Mouse (Mus musculus) monocyte, adult 2 months (primary cell): ENCODE measurements around the gene Rec114.

ENCODE experiments used
- DNase-seq, 2 experiments: peaks; one replicate each; pipeline ENCODE4 v3.0.0; 2022; ENCODE audit warnings: low spot score in 2 of 2, low read depth in 1 of 2

Gene Rec114

DNA sequence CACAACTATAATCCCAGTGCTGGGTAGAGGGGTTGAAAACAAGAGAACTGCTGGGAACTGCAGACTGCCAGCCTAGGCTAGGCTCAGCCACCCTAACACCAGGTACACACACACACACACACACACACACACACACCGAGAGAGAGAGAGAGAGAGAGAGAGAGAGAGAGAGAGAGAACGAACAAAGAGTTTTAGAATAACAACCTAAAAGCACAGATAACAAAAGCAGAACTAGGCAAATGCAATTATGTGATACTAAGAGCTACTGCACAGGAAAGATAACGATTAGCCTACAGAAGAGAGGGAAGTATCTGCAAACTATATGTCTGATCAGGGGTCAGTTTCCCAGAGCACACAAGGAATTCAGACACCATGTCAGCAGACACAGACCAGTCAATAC lies 24.8 kb downstream of the Rec114 start:
- DNase-seq = no peak

DNA sequence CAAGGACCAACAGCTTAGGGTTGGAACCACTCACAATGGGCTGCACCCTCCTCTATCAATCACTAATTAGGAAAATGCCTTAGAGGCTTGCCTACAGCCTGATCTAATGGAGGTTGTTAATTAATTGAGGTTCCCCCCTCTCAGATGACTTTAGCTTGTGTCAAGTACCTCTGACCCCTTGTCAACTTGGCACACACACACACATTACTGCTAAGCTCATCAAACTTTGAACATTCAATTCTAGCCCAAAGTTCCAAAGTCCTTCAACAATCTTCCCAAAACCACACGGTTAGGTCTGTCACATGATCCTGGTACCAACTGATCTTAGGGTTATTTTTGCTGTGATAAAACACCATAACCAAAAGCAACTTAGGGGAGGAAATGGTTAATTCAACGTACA lies 26.9 kb downstream of the Rec114 start:
- DNase-seq = no peak

DNA sequence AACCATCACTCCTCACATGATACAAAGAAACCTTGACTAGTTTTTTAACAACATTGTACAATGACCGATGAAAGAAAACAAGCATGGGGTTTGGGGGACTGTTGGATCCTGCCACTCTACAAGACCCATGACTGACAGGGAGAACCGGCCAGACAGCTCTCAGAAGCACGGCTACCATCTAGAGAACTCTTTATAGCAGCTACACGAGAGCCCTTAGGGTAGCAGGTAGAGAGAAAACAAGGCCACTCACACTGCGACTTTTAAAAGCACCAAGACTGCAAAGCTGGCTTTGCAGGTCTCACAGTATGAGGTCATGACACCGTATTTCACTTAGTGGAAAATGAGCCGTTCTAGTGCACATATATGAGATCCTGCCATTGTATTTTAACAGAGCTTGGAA lies 33.1 kb downstream of the Rec114 start:
- DNase-seq = no peak

GRCm38 (mm10) chr9:58709939-58710338 lies 33.8 kb downstream of the Rec114 start:
- peak in 1 of 2 experiments; percentile 13 for DNase-seq

DNA sequence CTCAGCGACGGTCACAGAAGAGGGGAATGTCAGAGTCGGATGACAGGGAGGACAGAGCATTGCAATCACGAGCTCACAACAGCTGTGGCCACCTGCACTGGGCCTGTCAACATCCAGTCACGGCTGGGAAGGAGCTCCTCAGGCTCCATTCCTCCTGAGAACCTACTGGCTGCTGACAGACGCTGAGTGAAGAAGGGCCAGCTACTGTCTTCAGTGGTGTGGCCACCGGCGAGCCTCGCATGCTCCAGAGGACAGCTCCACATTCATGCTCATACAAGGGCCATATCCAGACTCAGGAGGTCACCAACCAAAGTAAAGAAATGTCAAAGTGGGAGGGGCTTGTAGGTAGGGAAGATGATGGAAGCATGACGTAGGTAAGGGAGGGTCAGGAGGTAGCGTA lies 36.0 kb downstream of the Rec114 start:
- no peak for DNase-seq

- DNase-seq = no peak
These were observed 37.7 kb downstream of the Rec114 start for GRCm38 (mm10) chr9:58706024-58706423.

- DNase-seq = no peak
These were observed 40.0 kb downstream of the Rec114 start for GRCm38 (mm10) chr9:58703766-58704165.

DNA sequence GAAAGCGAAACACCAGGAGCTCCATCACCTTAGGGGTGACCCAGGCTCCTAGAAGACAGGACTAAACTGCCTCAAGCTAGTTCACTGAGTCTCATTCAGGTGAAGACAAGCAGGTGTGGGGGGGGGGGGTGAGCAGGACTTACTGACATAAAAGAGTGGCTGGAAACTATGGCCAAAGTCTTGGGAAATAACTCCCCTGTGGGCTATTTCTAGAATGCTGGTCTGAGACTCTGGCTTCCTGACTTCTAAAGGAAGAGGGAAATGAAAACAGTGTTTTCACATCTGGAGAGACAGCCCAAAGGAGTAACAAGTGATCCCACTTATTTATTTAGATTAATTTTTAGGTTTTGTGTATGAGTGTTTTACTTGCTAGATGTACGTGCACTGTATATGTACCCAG lies 42.0 kb downstream of the Rec114 start:
- DNase-seq = no peak

DNA sequence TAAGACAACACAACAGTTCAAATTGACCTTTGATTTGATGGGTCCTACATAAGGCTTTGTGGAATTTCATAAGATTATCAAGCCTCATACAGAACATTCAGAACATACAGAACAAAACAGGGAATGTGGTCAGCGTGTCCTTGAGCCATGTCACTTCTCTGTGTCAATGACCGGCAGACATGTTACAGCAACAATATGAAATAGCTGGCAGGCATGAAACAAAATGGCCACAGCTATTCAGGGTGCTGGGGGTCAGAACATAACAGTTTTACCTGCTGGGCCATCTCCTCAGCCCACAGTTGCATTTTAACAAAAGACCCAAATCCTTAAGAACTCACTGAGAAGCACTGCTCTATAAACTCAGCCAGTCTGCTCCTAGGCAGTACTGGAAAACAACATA lies 45.3 kb downstream of the Rec114 start:
- no peak for DNase-seq

DNA sequence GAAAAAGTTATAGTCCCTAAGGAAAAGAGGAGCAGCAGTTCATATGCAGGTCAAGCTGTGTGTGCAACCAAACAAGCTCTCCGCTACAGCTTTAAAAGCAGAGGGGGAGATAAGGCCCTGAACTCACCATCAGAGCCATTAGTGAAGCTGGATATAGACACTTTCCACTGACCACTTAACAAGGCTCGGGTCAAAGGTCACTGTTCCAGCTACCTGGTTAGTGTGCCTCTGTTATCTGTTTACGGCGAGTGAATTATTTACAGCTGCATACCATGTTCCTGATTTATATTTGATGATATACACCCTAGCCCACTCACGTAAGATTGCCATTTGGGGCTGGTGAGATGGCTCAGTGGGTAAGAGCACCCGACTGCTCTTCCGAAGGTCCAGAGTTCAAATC lies 52.3 kb downstream of the Rec114 start:
- DNase-seq = no peak

DNA sequence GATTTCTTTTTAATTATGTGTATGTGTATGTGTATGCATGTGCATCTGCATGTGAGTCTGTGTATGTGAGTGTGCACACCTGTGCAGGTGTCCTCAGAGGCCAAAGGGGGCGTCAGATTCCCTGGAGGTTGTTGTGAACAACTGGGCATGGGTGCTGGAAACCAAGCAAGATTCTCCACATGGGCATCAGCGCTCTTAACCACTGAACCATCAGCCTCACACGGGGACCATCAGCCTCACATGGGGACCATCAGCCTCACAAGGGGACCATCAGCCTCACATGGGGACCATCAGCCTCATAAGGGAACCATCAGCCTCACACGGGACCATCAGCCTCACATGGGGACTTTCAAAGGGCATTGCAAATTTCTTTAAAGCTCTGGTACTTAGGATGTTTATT lies 53.1 kb downstream of the Rec114 start:
- no peak for DNase-seq

DNA sequence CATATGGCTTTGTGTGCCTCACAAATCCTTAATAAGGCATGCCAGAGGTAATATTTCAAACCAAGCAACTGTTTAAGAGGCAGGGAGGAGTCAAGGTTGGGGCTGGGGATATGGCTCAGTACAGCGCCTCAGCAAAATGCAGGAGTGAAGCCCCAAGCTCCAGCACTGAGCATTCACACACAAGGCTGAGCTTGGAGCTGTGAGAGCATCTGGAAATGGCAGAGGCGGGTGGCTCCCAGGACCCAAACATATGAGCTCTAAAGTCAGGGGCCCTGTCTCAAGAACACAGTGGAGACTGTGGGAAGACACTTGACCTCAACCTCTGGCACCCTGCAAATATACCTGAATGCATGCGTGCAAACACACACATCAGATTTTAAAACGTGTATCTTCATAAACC lies 55.7 kb downstream of the Rec114 start:
- DNase-seq = no peak

DNA sequence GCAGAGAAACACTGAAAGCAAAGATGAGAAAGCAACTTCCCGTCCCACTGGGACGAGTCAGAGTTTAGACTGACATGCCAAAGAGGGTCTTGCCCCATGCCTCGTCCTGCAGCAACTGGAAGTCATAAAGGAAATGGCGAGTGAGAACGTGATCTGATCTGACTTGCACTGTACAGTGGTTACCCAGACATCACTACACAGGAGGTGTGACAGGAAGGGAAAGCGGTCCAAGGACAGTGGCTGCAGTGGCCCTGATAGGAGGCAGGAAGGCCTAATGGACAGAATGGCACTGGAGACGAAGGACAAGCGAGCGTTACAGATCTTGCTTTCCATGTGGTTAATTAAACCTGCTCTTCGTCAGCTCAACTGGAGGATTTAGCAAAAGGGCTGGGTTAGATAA lies 58.5 kb downstream of the Rec114 start:
- no peak for DNase-seq

DNA sequence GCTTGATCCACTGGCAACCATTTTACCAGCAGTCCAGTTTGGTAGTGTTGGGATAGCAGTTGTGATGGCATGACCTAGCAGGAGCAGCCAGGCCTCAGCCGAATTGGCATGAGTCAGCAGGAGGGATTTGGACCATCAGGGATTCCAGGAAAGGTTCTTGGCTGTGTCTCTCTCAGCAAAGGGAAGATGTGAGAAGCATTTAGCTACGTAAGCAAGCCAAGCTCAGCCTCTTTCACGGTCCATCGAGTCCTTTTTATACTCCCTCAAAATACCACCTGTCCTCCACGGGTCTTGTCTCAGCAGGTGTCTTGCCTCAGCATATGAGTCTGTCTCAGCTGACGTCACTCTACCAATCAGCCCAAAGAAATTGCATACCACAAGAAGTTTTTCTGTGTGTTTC lies 60.4 kb downstream of the Rec114 start:
- DNase-seq = no peak

- no peak for DNase-seq
These were observed 61.7 kb downstream of the Rec114 start for GRCm38 (mm10) chr9:58682106-58682505.

DNA sequence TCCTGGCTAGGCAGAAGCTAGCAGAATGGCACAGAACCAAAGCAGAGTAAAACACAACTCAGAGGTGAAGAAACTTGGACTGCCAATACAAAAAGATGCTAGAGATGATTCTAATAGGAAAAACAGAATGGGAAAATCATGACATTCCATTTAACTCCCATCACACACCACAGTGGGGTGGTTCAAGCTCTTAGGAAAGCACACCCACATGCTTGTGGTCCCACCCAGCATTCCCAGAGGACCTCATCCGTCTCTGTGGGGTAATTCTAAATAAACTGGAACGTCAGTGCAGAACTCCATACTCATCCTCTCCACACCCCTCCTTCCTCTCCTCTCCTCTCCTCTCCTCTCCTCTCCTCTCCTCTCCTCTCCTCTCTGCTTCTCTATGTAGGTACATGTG lies 62.4 kb downstream of the Rec114 start:
- no peak for DNase-seq

DNA sequence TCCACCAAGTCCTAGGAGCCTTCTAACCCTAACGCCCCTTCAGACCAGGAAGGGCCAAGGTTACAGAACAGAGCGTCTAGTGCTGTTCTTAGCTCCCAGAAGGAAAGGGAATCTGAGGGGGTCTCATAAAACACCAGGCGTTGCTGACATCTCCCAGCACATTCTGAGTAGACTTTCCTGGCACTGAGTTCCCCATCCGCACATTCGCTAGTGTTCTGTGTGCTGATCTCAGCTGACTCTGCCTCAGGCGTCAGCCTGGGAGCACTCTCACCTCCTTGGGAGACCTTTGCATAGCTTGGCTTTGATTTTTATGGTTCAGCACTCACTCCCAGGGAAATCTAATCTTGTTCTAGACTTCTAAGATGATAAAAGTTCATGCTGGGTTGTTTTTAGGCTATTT lies 68.4 kb downstream of the Rec114 start:
- DNase-seq = no peak

DNA sequence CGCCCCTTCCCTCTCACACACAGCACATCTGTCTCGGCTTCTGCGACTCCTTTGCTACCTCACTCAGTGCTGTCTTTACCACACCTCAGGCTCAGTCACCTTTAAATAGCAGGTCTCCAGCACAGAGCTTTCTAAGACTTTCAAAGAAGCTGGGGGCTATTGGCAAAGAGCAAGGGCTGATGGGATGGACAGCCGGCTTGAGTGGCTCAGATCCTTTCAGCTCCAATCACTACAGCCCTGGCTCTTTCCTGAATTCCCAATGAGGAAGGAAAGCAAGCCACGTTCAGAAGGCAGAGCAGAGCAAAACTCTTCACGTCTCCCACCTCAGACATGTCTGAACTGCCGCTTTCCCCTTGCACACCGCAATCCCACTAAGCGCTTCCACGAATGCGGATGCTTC lies 69.0 kb downstream of the Rec114 start:
- DNase-seq = no peak

DNA sequence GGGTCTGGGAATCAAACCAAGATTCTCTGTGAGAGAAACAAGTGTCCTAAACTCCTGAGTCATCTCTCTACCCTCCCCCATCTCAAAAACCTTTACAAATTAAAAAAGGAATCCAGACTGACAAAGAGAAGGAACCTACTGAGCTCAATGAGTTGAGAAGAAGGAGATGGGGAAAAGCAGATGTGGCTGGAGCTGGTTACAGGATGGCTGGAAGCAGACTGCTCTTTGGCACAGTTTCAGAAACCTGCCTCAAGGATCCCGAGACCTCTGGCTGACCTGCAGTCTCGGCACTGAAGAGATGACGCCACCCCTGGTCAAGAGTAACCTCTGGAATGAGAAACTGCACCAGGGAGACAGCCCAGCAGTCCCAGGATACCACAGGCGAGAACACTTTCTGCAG lies 71.3 kb downstream of the Rec114 start:
- no peak for DNase-seq

- no peak for DNase-seq
These were observed 73.9 kb downstream of the Rec114 start for GRCm38 (mm10) chr9:58669819-58670218.

DNA sequence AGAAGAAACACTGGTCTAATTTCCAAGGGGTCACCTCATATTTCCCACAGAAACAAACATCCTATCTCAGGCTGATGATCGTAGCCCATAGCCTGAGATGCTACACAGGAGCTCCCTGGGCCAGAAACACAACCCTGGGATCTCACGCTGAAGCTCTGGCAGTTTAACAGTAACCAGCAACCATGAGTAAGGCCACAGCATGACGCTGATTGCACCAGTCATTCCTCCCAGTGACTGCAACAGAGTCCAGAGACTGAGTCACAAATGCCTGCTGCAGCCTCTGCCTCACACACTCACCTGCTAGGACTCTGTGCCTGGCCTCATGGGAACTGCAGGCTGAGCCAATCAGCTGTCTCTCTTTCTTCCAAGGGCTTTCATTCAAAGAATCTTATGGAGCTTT lies 74.7 kb downstream of the Rec114 start:
- DNase-seq = no peak

GRCm38 (mm10) chr9:58668171-58668570 lies 75.6 kb downstream of the Rec114 start:
- DNase-seq = no peak

GRCm38 (mm10) chr9:58667244-58667643 lies 76.5 kb downstream of the Rec114 start:
- DNase-seq = no peak

GRCm38 (mm10) chr9:58666191-58666590 lies 77.6 kb downstream of the Rec114 start:
- no peak for DNase-seq
